Mouse (Mus musculus) neural tube, embryonic 11.5 days (tissue): ENCODE measurements around the gene Iltifb. TPM values are rescaled to one million over a fixed set of nuclear protein-coding genes. Genes with fewer than 3 reads are reported as not detected.
"Not testable (repeated sequence)": the region's sequence is repeated elsewhere in the genome, so short reads cannot be mapped to it uniquely, and the experiment has no call there.

Experiments
- ATAC-seq: fragments of 200-750 bp; cut with Nextera tagmentation; 2 replicates; pipeline ENCODE4 v1.8.0; 2017; ENCODE audit warnings: moderate number of reproducible peaks, mild to moderate bottlenecking, moderate TSS enrichment, moderate library complexity; ENCODE audit not compliant: insufficient read depth, low FRiP score, low TSS enrichment
- DNase-seq: peaks from one replicate; pipeline ENCODE4 v3.0.0-alpha.2; 2015; ENCODE audit warnings: low spot score
- H3K27ac ChIP-seq: fragments of 300-500 bp; sonication (generic); 2 replicates; pipeline ENCODE4 v1.5.1; 2014; ENCODE audit warnings: low read depth, mild to moderate bottlenecking, low read length
- H3K27me3 ChIP-seq: fragments of 300-500 bp; sonication (generic); 2 replicates; pipeline ENCODE4 v1.6.1; 2014; ENCODE audit warnings: mild to moderate bottlenecking, low read length, mixed read lengths; ENCODE audit not compliant: control insufficient read depth, insufficient read depth
- H3K36me3 ChIP-seq: fragments of 300-500 bp; sonication (generic); 2 replicates; pipeline ENCODE4 v1.6.1; 2014; ENCODE audit warnings: mild to moderate bottlenecking, low read length, moderate library complexity, mixed read lengths; ENCODE audit not compliant: control insufficient read depth, insufficient read depth
- H3K4me1 ChIP-seq: fragments of 300-500 bp; sonication (generic); 2 replicates; pipeline ENCODE4 v1.6.1; 2014; ENCODE audit warnings: low read length, mixed read lengths; ENCODE audit not compliant: control insufficient read depth, insufficient read depth
- H3K4me2 ChIP-seq: fragments of 300-500 bp; sonication (generic); 2 replicates; pipeline ENCODE4 v1.6.1; 2014; ENCODE audit warnings: low read depth, mild to moderate bottlenecking, moderate library complexity
- H3K4me3 ChIP-seq: fragments of 300-500 bp; sonication (generic); 2 replicates; pipeline ENCODE4 v1.5.1; 2014; ENCODE audit warnings: low read depth, low read length
- H3K9ac ChIP-seq: fragments of 300-500 bp; sonication (generic); 2 replicates; pipeline ENCODE4 v1.6.1; 2014; ENCODE audit warnings: mild to moderate bottlenecking, low read length
- H3K9me3 ChIP-seq: fragments of 300-500 bp; sonication (generic); 2 replicates; pipeline ENCODE4 v1.6.1; 2016; ENCODE audit warnings: low read length; ENCODE audit not compliant: control insufficient read depth
- WGBS: fragments of 180-500 bp; shearing (Covaris S2); extraction: QIAGEN DNeasy Blood & Tissue Kit; methylation state at CpG from one replicate; pipeline ENCODE4 v1.1.7; 2014; 5-methylcytosine and 5-hydroxymethylcytosine counted together
- polyA plus RNA-seq: library from polyadenylated mRNA; unstranded; fragments of >200 nt; fragmentation: Nextera tagmentation; extraction: Ambion mirVana; gene quantifications from 2 replicates; pipeline ENCODE4 v1.2.1, GENCODE M21; 2014

Gene Iltifb
- polyA plus RNA-seq = not detected in 2 replicates

DNA sequence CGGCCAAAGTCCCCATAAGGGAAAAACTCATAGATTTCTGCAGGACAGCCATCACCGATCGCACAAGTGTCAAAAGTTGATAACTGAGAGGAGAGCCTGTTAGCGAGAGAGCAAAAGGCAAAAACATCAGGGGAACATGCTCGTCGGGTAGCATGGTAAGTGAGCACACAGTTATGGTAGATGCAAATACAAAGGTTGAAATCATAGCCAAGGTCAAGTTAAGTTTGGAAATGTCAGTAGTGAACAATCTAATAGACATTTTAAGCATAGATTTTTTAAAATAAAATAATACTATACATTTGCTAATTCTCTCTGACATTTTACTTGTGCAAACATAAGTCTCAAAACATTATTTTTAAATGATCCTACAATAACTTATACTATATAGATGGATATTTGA, at the start of gene Iltifb:
Iltifb (minus strand) TSS at position 101 of the 400 bp plus-strand sequence.
- Histone ChIP-seq H3K4me2 (no peak within 1 kb of the TSS), H3K9me3 (no peaks in the 10 kb centered on the region), H3K9ac (no peak within 1 kb of the TSS), H3K4me3 (no peak within 1 kb of the TSS), H3K4me1 (no peaks in the 10 kb centered on the region), H3K36me3 (no peaks in the 10 kb centered on the region), H3K27ac (no peak within 1 kb of the TSS), H3K27me3 (no peaks in the 10 kb centered on the region)
- no peak for ATAC-seq
- no peak for DNase-seq
- 92% methylated on average over 6 of the region's 6 CpGs for WGBS

DNA sequence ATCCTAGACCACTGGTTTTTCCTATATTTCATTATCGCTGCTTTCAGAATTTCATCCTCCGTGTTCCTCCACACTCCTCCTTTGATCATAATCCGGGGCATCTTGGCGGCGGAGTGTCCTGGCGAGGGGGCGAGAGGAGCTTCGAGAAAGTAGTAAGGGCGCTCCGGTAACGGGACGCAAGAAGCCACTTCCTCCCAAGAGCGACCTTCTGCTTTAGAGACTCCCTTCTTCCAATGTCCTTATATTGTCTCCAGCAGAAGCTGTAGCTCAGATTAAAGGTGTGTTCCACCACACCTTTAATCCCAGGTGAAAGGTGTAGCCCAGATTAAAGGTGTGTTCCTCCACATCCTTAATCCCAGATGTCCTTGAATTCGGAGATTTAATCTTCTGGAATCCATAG, 48.3 kb upstream of the Iltifb start, which contains the start of gene Gm9046:
Gm9046 (minus strand) TSS at position 101 of the 400 bp plus-strand sequence.
- H3K9me3 ChIP-seq, H3K27ac ChIP-seq, H3K27me3 ChIP-seq, ATAC-seq, H3K4me2 ChIP-seq, H3K4me1 ChIP-seq, H3K36me3 ChIP-seq, H3K9ac ChIP-seq, H3K4me3 ChIP-seq, DNase-seq: not testable (repeated sequence)
- no CpG with 5 or more reads among the region's 14 CpGs for WGBS

DNA sequence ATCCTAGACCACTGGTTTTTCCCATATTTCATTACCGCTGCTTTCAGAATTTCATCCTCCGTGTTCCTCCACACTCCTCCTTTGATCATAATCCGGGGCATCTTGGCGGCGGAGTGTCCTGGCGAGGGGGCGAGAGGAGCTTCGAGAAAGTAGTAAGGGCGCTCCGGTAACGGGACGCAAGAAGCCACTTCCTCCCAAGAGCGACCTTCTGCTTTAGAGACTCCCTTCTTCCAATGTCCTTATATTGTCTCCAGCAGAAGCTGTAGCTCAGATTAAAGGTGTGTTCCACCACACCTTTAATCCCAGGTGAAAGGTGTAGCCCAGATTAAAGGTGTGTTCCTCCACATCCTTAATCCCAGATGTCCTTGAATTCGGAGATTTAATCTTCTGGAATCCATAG, 42.9 kb upstream of the Iltifb start, which contains the start of gene Gm9045:
Gm9045 (minus strand) TSS at position 101 of the 400 bp plus-strand sequence.
- not testable (repeated sequence) for ATAC-seq

DNA sequence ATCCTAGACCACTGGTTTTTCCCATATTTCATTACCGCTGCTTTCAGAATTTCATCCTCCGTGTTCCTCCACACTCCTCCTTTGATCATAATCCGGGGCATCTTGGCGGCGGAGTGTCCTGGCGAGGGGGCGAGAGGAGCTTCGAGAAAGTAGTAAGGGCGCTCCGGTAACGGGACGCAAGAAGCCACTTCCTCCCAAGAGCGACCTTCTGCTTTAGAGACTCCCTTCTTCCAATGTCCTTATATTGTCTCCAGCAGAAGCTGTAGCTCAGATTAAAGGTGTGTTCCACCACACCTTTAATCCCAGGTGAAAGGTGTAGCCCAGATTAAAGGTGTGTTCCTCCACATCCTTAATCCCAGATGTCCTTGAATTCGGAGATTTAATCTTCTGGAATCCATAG, 37.5 kb upstream of the Iltifb start, which contains the start of gene Gm9044:
Gm9044 (minus strand) TSS at position 101 of the 400 bp plus-strand sequence.
- not testable (repeated sequence) for ATAC-seq, H3K27ac ChIP-seq, H3K27me3 ChIP-seq, H3K36me3 ChIP-seq, DNase-seq, H3K9ac ChIP-seq, H3K9me3 ChIP-seq, H3K4me3 ChIP-seq, H3K4me1 ChIP-seq, H3K4me2 ChIP-seq
- no CpG with 5 or more reads among the region's 14 CpGs for WGBS

More for the DNA sequence above, 42.9 kb upstream of the Iltifb start, which contains the start of gene Gm9045:
- H3K27ac ChIP-seq, H3K36me3 ChIP-seq, DNase-seq, H3K4me3 ChIP-seq, H3K9me3 ChIP-seq, H3K4me1 ChIP-seq, H3K27me3 ChIP-seq, H3K4me2 ChIP-seq, H3K9ac ChIP-seq: not testable (repeated sequence)
- no CpG with 5 or more reads among the region's 14 CpGs for WGBS

DNA sequence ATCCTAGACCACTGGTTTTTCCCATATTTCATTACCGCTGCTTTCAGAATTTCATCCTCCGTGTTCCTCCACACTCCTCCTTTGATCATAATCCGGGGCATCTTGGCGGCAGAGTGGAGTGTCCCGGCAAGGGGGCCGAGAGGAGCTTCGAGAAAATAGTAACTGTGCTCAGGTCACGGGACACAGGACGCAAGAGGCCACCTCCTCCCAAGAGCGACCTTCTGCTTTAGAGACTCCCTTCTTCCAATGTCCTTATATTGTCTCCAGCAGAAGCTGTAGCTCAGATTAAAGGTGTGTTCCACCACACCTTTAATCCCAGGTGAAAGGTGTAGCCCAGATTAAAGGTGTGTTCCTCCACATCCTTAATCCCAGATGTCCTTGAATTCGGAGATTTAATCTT, 32.0 kb upstream of the Iltifb start, which contains the start of gene Gm9040:
Gm9040 (minus strand) TSS at position 101 of the 400 bp plus-strand sequence.
- H3K4me1 ChIP-seq, DNase-seq, H3K4me2 ChIP-seq, H3K27me3 ChIP-seq, H3K9me3 ChIP-seq, H3K36me3 ChIP-seq, H3K4me3 ChIP-seq, H3K27ac ChIP-seq, ATAC-seq, H3K9ac ChIP-seq: not testable (repeated sequence)
- WGBS = no CpG with 5 or more reads among the region's 11 CpGs

DNA sequence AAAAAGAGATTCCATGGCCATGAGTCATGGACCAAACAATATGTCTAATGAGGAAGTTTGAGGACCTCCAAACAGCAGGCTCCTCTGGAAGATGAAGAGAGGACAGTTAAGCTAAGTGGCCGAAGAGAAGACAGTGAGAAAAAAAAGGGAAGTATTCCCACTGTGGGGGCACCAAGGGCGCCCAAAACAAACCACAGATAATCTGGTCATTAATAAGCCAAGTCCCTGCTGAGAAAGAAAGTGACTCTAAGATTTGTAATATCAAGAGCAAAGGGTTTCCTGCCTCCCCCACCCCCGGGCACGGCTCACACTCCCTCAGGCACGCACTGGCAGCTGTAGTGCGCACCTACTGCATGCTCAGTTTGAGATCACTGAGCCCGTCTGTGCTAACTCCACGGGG, 24.2 kb upstream of the Iltifb start:
- no peak for ATAC-seq
- Histone ChIP-seq H3K4me1 (no peaks in the 10 kb centered on the region), H3K4me2 (no peak overlapping the region), H3K27ac (no peak overlapping the region), H3K9me3 (no peaks in the 10 kb centered on the region), H3K27me3 (no peaks in the 10 kb centered on the region), H3K9ac (no peak overlapping the region), H3K36me3 (no peaks in the 10 kb centered on the region), H3K4me3 (no peak overlapping the region)
- no peak for DNase-seq
- WGBS = 90% methylated on average over 8 of the region's 8 CpGs

DNA sequence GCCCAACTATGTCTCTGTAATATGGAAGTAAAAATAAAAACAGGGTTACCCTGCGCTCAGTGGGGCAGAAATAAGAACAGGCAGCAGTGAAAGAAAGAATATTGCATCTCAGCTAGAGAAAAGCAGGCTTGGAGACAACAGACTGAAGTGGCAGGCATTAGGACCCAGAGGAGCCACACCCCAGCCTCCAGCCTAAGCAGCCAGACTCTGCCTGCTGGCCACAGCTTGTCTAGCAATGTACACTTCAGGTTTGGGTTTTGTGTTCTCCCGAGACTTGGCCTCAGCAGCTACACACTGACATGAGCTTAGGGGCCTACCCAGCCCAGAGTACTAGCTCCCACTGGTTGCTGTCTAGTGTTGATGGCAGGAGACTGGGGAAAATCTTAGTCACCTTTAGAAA, 7.3 kb upstream of the Iltifb start:
- not testable (repeated sequence) for DNase-seq, H3K27me3 ChIP-seq, H3K9me3 ChIP-seq, H3K4me1 ChIP-seq, H3K4me2 ChIP-seq, H3K27ac ChIP-seq, H3K4me3 ChIP-seq, ATAC-seq, H3K9ac ChIP-seq, H3K36me3 ChIP-seq
- WGBS = 50% methylated on average over 2 of the region's 2 CpGs

DNA sequence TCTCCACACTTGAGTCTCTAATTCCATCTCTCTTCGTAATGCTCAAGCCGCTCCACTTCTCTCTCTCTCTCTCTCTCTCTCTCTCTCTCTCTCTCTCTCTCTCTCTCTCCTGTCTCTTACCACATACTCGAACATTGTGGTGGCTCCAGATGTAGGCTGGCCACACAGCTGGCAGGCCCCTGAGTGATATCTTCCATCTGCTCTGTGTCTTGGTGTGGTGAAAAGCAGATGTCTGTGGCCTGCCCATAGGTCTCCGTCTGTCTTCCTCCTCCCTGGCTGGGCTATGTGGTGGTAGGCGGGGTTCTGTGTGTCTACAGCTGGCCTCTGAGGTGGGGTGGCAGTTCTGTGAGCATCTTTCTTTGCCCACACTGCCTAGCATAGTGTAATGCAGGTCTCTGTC, 11.8 kb downstream of the Iltifb start:
- H3K9me3 ChIP-seq, H3K27ac ChIP-seq, H3K27me3 ChIP-seq, H3K9ac ChIP-seq, H3K4me2 ChIP-seq, H3K4me3 ChIP-seq, H3K4me1 ChIP-seq, H3K36me3 ChIP-seq, ATAC-seq, DNase-seq: not testable (repeated sequence)
- WGBS = 92% methylated on average over 2 of the region's 5 CpGs

DNA sequence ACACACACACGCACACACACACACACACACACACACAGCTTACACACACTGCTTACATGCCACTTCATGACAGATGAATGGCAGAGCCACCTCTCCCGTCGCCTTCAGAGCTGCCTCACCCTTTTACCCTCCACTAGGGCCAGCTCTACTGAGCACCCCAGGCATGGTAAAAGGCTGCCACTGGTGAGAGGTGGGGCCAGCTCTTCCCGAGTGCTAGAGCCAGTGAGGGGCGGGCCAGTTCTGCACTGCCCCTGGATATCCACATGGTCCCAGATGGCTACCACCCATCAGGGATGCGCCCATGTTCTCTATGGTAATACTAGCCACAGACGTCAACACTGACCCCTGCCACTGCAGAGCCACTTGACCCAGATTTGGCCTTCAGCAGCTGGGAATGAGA, 12.3 kb downstream of the Iltifb start:
- H3K9me3 ChIP-seq, H3K4me2 ChIP-seq, H3K4me3 ChIP-seq, H3K27me3 ChIP-seq, DNase-seq, H3K36me3 ChIP-seq, ATAC-seq, H3K9ac ChIP-seq, H3K4me1 ChIP-seq, H3K27ac ChIP-seq: not testable (repeated sequence)
- 78% methylated on average over 4 of the region's 7 CpGs for WGBS
